Mouse (Mus musculus) neural tube, embryonic 13.5 days (tissue): Measurements from ENCODE around the gene Smoc2. TPM values are rescaled to one million over a fixed set of nuclear protein-coding genes. Genes with fewer than 3 reads are reported as not detected.
A peak's percentile ranks its signal among the peaks of the same experiment; 100 is the strongest.

Experiments used
- ATAC-seq: fragments of 200-750 bp; cut with Nextera tagmentation; 2 replicates; pipeline ENCODE4 v1.8.0; 2017; ENCODE audit warnings: low read depth, mild to moderate bottlenecking, moderate TSS enrichment, moderate library complexity
- H3K27ac ChIP-seq: fragments of 300-500 bp; sonication (generic); replicated peaks from 2 replicates; pipeline ENCODE4 v1.5.1; 2015; ENCODE audit warnings: moderate library complexity, mild to moderate bottlenecking, inconsistent platforms
- H3K27me3 ChIP-seq: fragments of 300-500 bp; sonication (generic); 2 replicates; pipeline ENCODE4 v1.6.1; 2015; ENCODE audit warnings: mild to moderate bottlenecking, inconsistent platforms
- H3K36me3 ChIP-seq: fragments of 300-500 bp; sonication (generic); 2 replicates; pipeline ENCODE4 v1.6.1; 2015; ENCODE audit warnings: mild to moderate bottlenecking, inconsistent platforms
- H3K4me1 ChIP-seq: fragments of 300-500 bp; sonication (generic); replicated peaks from 2 replicates; pipeline ENCODE4 v1.6.1; 2015; ENCODE audit warnings: inconsistent platforms
- H3K4me2 ChIP-seq: fragments of 300-500 bp; sonication (generic); 2 replicates; pipeline ENCODE4 v1.6.1; 2015; ENCODE audit warnings: inconsistent platforms, mild to moderate bottlenecking, moderate library complexity
- H3K4me3 ChIP-seq: fragments of 300-500 bp; sonication (generic); 2 replicates; pipeline ENCODE4 v1.5.1; 2015; ENCODE audit warnings: mild to moderate bottlenecking, inconsistent platforms
- H3K9ac ChIP-seq: fragments of 300-500 bp; sonication (generic); 2 replicates; pipeline ENCODE4 v1.6.1; 2015; ENCODE audit warnings: moderate library complexity, mild to moderate bottlenecking, inconsistent platforms
- H3K9me3 ChIP-seq: fragments of 300-500 bp; sonication (generic); 2 replicates; pipeline ENCODE4 v1.6.1; 2016; ENCODE audit warnings: inconsistent platforms
- WGBS: fragments of 180-500 bp; shearing (Covaris S2); methylation state at CpG from one replicate; pipeline ENCODE4 v1.1.7; 2015; 5-methylcytosine and 5-hydroxymethylcytosine counted together
- polyA plus RNA-seq: library from polyadenylated mRNA; unstranded; fragments of >200 nt; fragmentation: Nextera tagmentation; extraction: Ambion mirVana; gene quantifications from 2 replicates; pipeline ENCODE4 v1.2.1, GENCODE M21; 2015

Smoc2 gene
- polyA plus RNA-seq, 1 experiment from 2014 or later = 5.8 TPM

DNA sequence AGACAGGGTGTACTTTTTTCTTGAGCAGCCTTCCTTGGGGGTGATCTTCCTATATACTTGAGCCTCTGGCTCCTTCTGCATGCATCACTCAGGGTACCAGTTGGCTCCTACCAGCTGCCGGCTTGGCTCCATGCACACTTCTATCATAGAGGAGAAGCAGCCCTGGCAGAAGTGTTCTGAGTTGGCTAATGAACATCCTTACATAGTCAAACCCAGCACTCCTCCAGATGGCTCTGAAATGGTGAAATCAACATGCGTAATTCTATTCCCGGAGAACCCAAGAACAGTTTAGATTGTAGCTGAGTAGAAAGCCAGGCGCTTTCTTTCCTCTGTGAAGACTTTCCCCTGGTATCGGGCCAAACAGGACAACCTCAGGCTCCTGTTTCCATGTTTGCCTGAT lies 91.2 kb downstream of the Smoc2 start:
- H3K4me2 ChIP-seq = no peak overlapping the region
- no peaks in the 10 kb centered on the region for H3K36me3 ChIP-seq
- ATAC-seq = no peak
- H3K27me3 ChIP-seq = no peaks in the 10 kb centered on the region
- no peaks in the 10 kb centered on the region for H3K9me3 ChIP-seq
- H3K9ac ChIP-seq = no peak overlapping the region
- no peak overlapping the region for H3K4me3 ChIP-seq
- peaks cover 24% of the 10 kb centered on the region for H3K4me1 ChIP-seq
- H3K27ac ChIP-seq = no peak overlapping the region
- 94% methylated on average over 5 of the region's 5 CpGs for WGBS

DNA sequence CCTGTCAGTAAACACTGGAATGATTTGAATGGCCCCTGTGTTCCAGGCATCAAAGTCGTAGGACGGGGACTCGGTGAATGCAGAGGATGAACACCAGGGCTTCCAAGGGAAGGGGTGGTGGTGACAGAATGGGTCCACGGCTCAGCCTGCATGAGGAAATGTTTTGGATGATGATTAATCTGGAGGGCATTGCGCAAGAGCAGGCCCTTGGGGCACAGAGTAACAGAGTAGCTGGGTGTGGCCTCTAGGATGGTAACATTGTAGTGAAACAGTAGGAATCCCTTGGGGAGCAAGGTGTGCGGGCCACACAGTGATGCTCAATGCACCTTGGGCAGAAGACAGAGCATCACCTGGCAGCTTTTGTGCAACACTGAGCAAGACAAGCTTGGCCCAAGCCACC lies 92.3 kb downstream of the Smoc2 start:
- WGBS = 77% methylated on average over 6 of the region's 6 CpGs
- Histone ChIP-seq H3K9me3 (no peaks in the 10 kb centered on the region), H3K27ac (no peak overlapping the region), H3K36me3 (no peaks in the 10 kb centered on the region), H3K4me2 (no peak overlapping the region), H3K4me3 (no peak overlapping the region), H3K9ac (no peak overlapping the region), H3K4me1 (peaks cover 24% of the 10 kb centered on the region), H3K27me3 (no peaks in the 10 kb centered on the region)
- peak; percentile 11; the same call in 1 of the 2 replicates for ATAC-seq

DNA sequence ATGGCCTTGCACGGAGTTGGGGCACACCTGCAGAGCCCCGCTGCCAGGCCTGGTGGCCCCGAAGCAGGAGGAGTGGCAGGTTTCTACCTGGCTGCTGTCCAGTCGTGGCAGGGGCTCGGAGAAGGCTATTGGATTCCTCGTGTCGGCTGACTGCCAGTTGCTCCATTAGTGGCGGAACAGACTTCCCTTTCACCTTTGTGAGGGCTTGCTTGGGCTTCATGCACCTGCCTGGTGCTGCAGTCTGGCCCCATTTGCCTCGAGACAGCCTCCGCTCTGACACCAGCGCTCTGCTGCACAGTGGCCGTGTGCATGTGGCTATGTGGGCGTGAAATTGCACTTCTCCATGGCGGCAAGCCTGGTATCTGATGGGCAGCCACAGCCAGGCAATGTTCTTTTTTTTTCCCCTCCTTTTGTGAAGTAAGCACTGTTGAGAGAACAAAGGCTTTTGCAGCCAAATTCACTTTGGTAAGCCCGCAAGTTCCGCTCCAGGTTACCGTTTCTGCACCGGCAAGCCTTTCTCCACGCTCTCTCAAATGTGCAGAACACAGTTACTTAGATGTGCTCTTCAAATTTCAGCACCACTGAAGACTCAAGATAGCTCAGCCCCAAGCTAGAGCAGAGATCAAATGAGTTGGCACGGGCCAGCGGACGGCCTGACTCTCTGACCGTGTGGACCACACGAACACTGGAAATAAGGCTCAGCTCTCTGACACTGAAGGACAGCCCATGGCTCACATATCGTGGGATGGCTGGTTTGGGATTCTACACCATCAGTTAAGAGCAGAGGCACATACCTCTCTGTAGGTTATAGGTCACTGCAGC lies 93.2 kb downstream of the Smoc2 start:
- peak overlapping the region; percentile 36 for H3K4me2 ChIP-seq
- H3K9me3 ChIP-seq = no peaks in the 10 kb centered on the region
- H3K27me3 ChIP-seq = no peaks in the 10 kb centered on the region
- peak; percentile 84 for ATAC-seq
- WGBS = 40% methylated on average over 25 of the region's 25 CpGs
- H3K4me3 ChIP-seq = no peak overlapping the region
- 0 out of 2 replicates have a peak overlapping the region, but pooled peaks have one; percentile 1 for H3K27ac ChIP-seq
- H3K36me3 ChIP-seq = no peaks in the 10 kb centered on the region
- H3K4me1 ChIP-seq = peaks cover 24% of the 10 kb centered on the region
- no peak overlapping the region for H3K9ac ChIP-seq

DNA sequence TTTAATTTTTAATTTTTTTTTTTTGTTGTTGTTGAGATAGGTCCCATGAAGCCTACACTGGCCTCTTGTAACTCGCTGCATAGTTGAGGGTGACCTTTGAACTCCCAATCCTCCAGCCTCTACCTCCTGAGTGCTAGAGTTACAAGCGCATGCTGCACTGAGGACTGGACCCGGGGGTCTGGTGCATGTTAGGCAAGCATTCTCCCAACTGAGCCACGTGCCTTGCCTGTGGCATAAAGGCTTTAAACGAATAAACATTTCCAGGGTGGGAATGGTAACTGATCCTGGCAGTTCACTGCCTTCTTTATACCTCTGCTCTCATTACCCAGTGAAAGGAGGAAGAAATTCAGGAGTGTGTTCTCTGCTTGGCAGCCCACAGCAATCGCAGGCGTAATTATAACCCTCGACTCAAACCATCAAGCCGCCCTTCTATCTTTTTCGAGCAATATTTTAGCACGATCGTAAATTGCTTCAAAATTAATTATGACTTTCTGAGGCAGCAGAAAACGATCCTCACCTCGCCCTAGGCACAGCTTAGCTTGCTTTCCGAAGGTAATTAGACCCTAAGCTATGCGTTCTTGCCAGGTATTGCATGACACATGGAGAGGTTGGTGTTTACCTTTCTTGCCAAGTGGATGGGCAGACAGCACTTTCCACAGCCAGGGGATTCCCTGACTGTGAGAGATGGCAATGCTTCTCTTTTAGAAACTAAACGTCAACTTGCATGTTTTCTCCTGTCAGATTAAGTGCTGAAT lies 99.6 kb downstream of the Smoc2 start:
- Histone ChIP-seq H3K4me3 (no peak overlapping the region), H3K4me1 (peaks cover 9% of the 10 kb centered on the region; the same call in 1 of the 2 replicates), H3K4me2 (no peak overlapping the region), H3K9me3 (no peaks in the 10 kb centered on the region), H3K9ac (no peak overlapping the region), H3K27me3 (no peaks in the 10 kb centered on the region), H3K27ac (no peak overlapping the region), H3K36me3 (no peaks in the 10 kb centered on the region)
- 68% methylated on average over 17 of the region's 17 CpGs for WGBS
- ATAC-seq = peak; percentile 26; the same call in 1 of the 2 replicates

DNA sequence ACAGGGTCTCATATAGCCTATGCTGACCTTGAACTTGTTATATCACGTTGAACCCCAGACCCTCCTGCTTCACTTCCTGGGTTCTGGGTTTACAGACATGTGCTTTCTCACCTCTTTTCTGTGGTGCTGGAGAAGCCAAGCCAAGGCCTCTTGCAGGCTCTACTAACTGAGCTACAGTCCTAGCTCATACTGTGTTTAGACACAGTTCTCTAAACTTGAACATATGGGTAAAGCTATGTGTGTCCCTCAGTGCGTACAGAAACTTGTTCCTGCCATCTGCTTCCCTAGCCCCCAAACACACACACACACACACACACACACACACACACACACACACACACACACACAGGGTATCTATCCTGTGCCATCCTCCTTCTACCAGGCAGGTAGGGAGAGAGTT lies 100.2 kb downstream of the Smoc2 start:
- H3K27me3 ChIP-seq = no peaks in the 10 kb centered on the region
- 80% methylated on average over 2 of the region's 2 CpGs for WGBS

DNA sequence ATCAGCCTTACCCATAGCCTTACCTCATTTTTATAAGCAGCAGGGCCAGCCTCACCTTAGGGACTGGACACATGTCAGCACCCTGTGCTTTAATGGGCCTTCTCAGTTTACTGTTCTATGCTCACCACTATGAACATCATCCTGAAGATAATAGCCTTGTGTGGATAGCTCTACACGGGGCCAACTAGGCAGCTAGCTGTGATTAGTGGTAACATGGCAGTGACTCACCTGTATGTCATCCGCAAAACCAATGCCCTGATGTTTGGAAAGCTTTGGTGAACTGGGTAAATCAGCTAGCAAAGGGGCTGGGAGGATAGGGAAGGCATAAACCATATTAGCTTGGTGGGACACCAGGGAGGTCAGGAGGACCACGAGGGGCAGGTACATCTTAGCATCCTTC lies 100.7 kb downstream of the Smoc2 start:
- peak; percentile 36; the same call in 1 of the 2 replicates for ATAC-seq
- no peaks in the 10 kb centered on the region for H3K9me3 ChIP-seq
- no peak overlapping the region for H3K4me3 ChIP-seq
- H3K36me3 ChIP-seq = no peaks in the 10 kb centered on the region
- WGBS = 91% methylated on average over 3 of the region's 3 CpGs
- H3K4me2 ChIP-seq = no peak overlapping the region
- H3K9ac ChIP-seq = no peak overlapping the region
- H3K27me3 ChIP-seq = no peaks in the 10 kb centered on the region
- peaks cover 9% of the 10 kb centered on the region; the same call in 1 of the 2 replicates for H3K4me1 ChIP-seq
- H3K27ac ChIP-seq = no peak overlapping the region

More for the DNA sequence above, 100.2 kb downstream of the Smoc2 start:
- Histone ChIP-seq H3K27ac (no peak overlapping the region), H3K4me1 (peaks cover 9% of the 10 kb centered on the region; the same call in 1 of the 2 replicates), H3K9ac (no peak overlapping the region), H3K4me3 (no peak overlapping the region), H3K9me3 (no peaks in the 10 kb centered on the region), H3K36me3 (no peaks in the 10 kb centered on the region), H3K4me2 (no peak overlapping the region)
- ATAC-seq = 0 out of 2 replicates have a peak, but pooled peaks have one; percentile 17

DNA sequence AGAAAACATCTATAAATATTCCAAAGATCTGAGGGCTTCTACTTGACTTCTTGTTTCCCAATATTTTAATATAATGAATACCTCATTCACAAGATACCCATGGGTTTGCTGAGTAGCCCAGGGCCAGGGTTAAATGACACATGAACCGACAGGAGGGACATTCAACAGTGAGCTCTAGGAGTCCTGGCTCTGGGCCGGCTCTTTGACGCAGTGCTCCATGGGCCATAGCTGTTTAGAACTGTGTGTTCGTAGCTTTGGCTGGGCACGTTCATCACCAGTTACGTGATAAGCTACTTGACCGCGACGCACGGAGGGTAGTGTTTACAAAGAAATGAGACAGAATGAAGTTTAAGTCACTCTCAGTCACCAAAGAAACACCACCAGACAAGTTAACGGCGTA lies 101.2 kb downstream of the Smoc2 start:
- H3K9ac ChIP-seq = no peak overlapping the region
- H3K4me3 ChIP-seq = no peak overlapping the region
- WGBS = 87% methylated on average over 12 of the region's 12 CpGs
- no peak for ATAC-seq
- H3K27ac ChIP-seq = no peak overlapping the region
- H3K27me3 ChIP-seq = no peaks in the 10 kb centered on the region
- H3K36me3 ChIP-seq = no peaks in the 10 kb centered on the region
- H3K4me1 ChIP-seq = peaks cover 9% of the 10 kb centered on the region; the same call in 1 of the 2 replicates
- H3K9me3 ChIP-seq = no peaks in the 10 kb centered on the region
- H3K4me2 ChIP-seq = no peak overlapping the region

DNA sequence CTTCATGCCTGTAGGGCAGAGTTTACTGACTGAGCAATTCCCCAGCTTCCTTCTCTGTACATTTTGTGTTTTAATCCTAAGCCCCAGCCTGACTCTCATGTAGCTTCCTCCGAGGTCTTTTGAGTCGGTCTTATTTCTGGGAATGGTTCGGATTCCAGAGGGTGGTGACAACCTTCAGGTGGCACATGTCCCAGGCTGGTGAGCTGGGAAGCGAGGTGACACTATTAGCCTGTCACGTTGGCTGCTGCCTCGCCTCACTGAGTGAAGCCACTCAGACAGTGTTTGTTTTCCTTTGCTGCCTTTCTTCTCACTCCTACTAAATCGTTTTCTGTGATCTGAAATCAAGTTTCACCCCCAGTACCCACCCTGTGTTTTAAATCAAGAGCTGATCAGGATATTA lies 102.2 kb downstream of the Smoc2 start:
- no peak overlapping the region for H3K9ac ChIP-seq
- no peaks in the 10 kb centered on the region for H3K36me3 ChIP-seq
- H3K4me1 ChIP-seq = peaks cover 9% of the 10 kb centered on the region; the same call in 1 of the 2 replicates
- no peaks in the 10 kb centered on the region for H3K9me3 ChIP-seq
- 70% methylated on average over 7 of the region's 7 CpGs for WGBS
- no peaks in the 10 kb centered on the region for H3K27me3 ChIP-seq
- no peak overlapping the region for H3K4me3 ChIP-seq
- no peak for ATAC-seq
- H3K27ac ChIP-seq = no peak overlapping the region
- H3K4me2 ChIP-seq = no peak overlapping the region

DNA sequence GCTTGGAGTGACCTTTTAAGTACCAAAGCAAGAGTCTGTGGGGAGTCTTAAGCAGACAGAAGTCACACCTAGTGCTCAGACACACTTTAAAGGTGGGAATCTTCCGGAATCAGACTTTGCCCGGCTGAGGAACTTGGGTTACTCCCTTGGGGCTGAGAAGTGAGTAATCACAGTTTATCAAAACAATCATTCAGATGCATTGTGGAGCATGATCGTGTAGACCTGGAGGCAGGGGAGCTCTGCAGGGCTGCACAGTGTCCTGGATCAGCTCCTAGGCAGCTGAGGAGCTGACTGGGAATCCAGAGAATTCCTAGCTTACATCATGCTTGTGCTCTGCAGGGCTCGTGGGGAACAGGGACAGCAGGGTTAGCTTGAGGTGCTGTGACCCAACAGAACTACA lies 104.7 kb downstream of the Smoc2 start:
- WGBS = 88% methylated on average over 4 of the region's 4 CpGs
- H3K27me3 ChIP-seq = no peaks in the 10 kb centered on the region
- H3K4me2 ChIP-seq = no peak overlapping the region
- H3K4me1 ChIP-seq = peaks cover 2% of the 10 kb centered on the region; the same call in 1 of the 2 replicates
- no peaks in the 10 kb centered on the region for H3K9me3 ChIP-seq
- H3K9ac ChIP-seq = no peak overlapping the region
- no peaks in the 10 kb centered on the region for H3K36me3 ChIP-seq
- no peak overlapping the region for H3K27ac ChIP-seq
- no peak overlapping the region for H3K4me3 ChIP-seq
- ATAC-seq = no peak

DNA sequence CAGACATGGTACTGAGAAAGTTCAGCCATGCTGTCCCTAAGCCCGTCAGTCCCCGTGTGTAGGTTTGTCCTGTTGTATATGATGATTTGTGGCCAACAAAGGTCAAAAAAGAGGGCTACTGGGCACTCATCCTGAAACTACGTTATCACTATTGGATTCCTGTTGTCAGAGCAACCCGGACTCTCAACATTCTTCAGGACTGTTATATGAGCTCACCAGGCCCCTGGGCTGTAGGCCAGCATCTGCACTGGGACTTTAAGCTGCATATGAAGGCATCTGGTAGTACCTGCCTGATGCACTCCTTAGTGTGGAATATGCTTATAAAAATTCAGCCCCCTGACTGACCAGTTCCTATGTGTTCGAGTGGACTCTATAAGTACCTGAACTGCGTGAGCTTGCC lies 105.7 kb downstream of the Smoc2 start:
- Histone ChIP-seq H3K27me3 (no peaks in the 10 kb centered on the region), H3K4me3 (no peak overlapping the region), H3K36me3 (no peaks in the 10 kb centered on the region), H3K9me3 (no peaks in the 10 kb centered on the region), H3K4me2 (no peak overlapping the region), H3K4me1 (no peaks in the 10 kb centered on the region), H3K9ac (no peak overlapping the region), H3K27ac (no peak overlapping the region)
- 87% methylated on average over 6 of the region's 6 CpGs for WGBS
- ATAC-seq = no peak

DNA sequence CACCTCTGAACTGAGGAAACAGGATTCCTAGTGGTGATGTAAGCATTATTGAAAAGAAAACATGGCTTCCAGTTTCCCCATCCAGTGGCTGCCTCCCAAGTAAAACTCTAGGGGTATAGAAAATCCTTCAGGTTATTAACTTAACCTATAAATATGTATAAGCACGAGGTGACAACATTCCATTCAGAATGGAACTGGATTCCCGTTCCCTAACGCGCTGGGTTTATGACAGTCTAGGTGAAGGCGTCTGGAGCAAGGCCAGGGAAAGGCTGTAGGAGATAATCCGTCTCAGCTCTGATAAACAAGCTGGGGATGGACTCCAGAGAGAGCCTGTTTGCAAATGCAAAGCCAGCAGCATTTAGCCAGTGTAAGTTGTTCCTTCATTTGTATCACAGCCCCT lies 108.0 kb downstream of the Smoc2 start:
- no peak for ATAC-seq
- H3K9ac ChIP-seq = no peak overlapping the region
- H3K4me1 ChIP-seq = no peaks in the 10 kb centered on the region
- no peak overlapping the region for H3K27ac ChIP-seq
- 71% methylated on average over 6 of the region's 6 CpGs for WGBS
- H3K4me3 ChIP-seq = no peak overlapping the region
- H3K27me3 ChIP-seq = no peaks in the 10 kb centered on the region
- no peaks in the 10 kb centered on the region for H3K9me3 ChIP-seq
- no peaks in the 10 kb centered on the region for H3K36me3 ChIP-seq
- H3K4me2 ChIP-seq = no peak overlapping the region

DNA sequence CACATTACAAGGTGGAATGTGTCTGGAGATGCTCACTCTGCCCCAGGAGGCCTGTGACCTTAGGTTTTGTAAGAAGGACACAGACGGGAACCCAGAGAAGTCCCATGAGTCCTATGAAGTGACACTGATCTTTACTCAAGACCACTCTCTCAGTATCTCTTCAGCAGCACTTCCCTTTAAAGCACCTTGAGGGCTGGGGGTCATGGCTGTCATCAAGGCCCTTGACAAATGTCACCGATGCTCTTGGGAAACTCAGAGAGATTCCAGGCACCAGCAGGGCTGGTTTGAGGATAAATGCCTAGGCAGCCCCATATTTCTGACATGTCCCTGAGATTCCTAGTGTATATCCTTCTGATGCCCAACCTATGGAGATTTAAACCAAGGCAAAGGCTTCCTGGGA lies 113.1 kb downstream of the Smoc2 start:
- no peak overlapping the region for H3K27ac ChIP-seq
- no peaks in the 10 kb centered on the region for H3K36me3 ChIP-seq
- H3K9me3 ChIP-seq = no peaks in the 10 kb centered on the region
- no peaks in the 10 kb centered on the region for H3K4me1 ChIP-seq
- no peak overlapping the region for H3K9ac ChIP-seq
- ATAC-seq = no peak
- H3K4me2 ChIP-seq = no peak overlapping the region
- H3K27me3 ChIP-seq = no peaks in the 10 kb centered on the region
- H3K4me3 ChIP-seq = no peak overlapping the region
- WGBS = 79% methylated on average over 2 of the region's 2 CpGs
